Mouse (Mus musculus) hindbrain, embryonic 16.5 days (tissue): ENCODE measurements around the gene Sec24c. TPM values are rescaled to one million over a fixed set of nuclear protein-coding genes. Genes with fewer than 3 reads are reported as not detected.

ENCODE experiments used
- ATAC-seq: fragments of 200-750 bp; cut with Nextera tagmentation; 2 replicates; pipeline ENCODE4 v1.8.0; 2017; ENCODE audit warnings: moderate TSS enrichment, moderate library complexity
- H3K27ac ChIP-seq: fragments of 300-500 bp; sonication (generic); 2 replicates; pipeline ENCODE4 v1.5.1; 2014; ENCODE audit warnings: low read depth, mild to moderate bottlenecking, control low read depth, low read length, moderate library complexity
- H3K27me3 ChIP-seq: fragments of 300-500 bp; sonication (generic); replicated peaks from 2 replicates; pipeline ENCODE4 v1.6.1; 2014; ENCODE audit warnings: low read length; ENCODE audit not compliant: control insufficient read depth, insufficient read depth
- H3K36me3 ChIP-seq: fragments of 300-500 bp; sonication (generic); 2 replicates; pipeline ENCODE4 v1.6.1; 2014; ENCODE audit warnings: mild to moderate bottlenecking, low read length, moderate library complexity, mixed read lengths; ENCODE audit not compliant: control insufficient read depth, insufficient read depth
- H3K4me1 ChIP-seq: fragments of 300-500 bp; sonication (generic); 2 replicates; pipeline ENCODE4 v1.6.1; 2014; ENCODE audit warnings: low read depth, low read length; ENCODE audit not compliant: control insufficient read depth, insufficient read depth
- H3K4me2 ChIP-seq: fragments of 300-500 bp; sonication (generic); 2 replicates; pipeline ENCODE4 v1.6.1; 2014; ENCODE audit warnings: mild to moderate bottlenecking, low read length, control low read depth, moderate library complexity
- H3K4me3 ChIP-seq: fragments of 300-500 bp; sonication (generic); 2 replicates; pipeline ENCODE4 v1.5.1; 2014; ENCODE audit warnings: mild to moderate bottlenecking, low read length, control low read depth, moderate library complexity
- H3K9ac ChIP-seq: fragments of 300-500 bp; sonication (generic); 2 replicates; pipeline ENCODE4 v1.6.1; 2014; ENCODE audit warnings: low read depth, mild to moderate bottlenecking, control low read depth, low read length, moderate library complexity
- H3K9me3 ChIP-seq: fragments of 300-500 bp; sonication (generic); 2 replicates; pipeline ENCODE4 v1.6.1; 2014; ENCODE audit warnings: mild to moderate bottlenecking, low read length, moderate library complexity; ENCODE audit not compliant: control insufficient read depth
- WGBS: fragments of 180-500 bp; shearing (Covaris S2); extraction: QIAGEN DNeasy Blood & Tissue Kit; methylation state at CpG from one replicate; pipeline ENCODE4 v1.1.7; 2014; 5-methylcytosine and 5-hydroxymethylcytosine counted together
- polyA plus RNA-seq: library from polyadenylated mRNA; unstranded; fragments of >200 nt; fragmentation: Nextera tagmentation; extraction: Ambion mirVana; gene quantifications from 2 replicates; pipeline ENCODE4 v1.2.1, GENCODE M21; 2015

The Sec24c gene
- polyA plus RNA-seq, 1 experiment from 2014 or later, result 80.6 TPM

- no peak overlapping the region for H3K9ac ChIP-seq
- ATAC-seq, result no peak
- no peak overlapping the region for H3K4me2 ChIP-seq
- 96% methylated on average over 4 of the region's 4 CpGs for WGBS
- peaks cover 70% of the 10 kb centered on the region for H3K36me3 ChIP-seq
- H3K4me1 ChIP-seq, result no peaks in the 10 kb centered on the region
- no peak overlapping the region for H3K27ac ChIP-seq
- H3K4me3 ChIP-seq, result no peak overlapping the region
- no peaks in the 10 kb centered on the region for H3K27me3 ChIP-seq
- no peaks in the 10 kb centered on the region for H3K9me3 ChIP-seq
These were observed 47.3 kb downstream of the Sec24c start for GRCm38 (mm10) chr14:20721371-20721770.

GRCm38 (mm10) chr14:20723006-20723405 is 48.9 kb downstream of the Sec24c start:
- Histone ChIP-seq H3K4me1 (no peaks in the 10 kb centered on the region), H3K36me3 (peaks cover 64% of the 10 kb centered on the region), H3K4me2 (no peak overlapping the region), H3K9ac (no peak overlapping the region), H3K27ac (no peak overlapping the region), H3K27me3 (no peaks in the 10 kb centered on the region), H3K9me3 (no peaks in the 10 kb centered on the region), H3K4me3 (no peak overlapping the region)
- WGBS, result 88% methylated on average over 12 of the region's 12 CpGs
- no peak for ATAC-seq

GRCm38 (mm10) chr14:20724043-20724442 is 49.9 kb downstream of the Sec24c start:
- Histone ChIP-seq H3K36me3 (peaks cover 63% of the 10 kb centered on the region), H3K9me3 (no peaks in the 10 kb centered on the region), H3K9ac (no peak overlapping the region), H3K27me3 (no peaks in the 10 kb centered on the region), H3K4me3 (no peak overlapping the region), H3K4me1 (no peaks in the 10 kb centered on the region), H3K4me2 (no peak overlapping the region), H3K27ac (no peak overlapping the region)
- WGBS, result 16% methylated on average over 5 of the region's 5 CpGs
- peak; percentile 29 for ATAC-seq

GRCm38 (mm10) chr14:20725660-20726339 is 51.7 kb downstream of the Sec24c start:
- no peak overlapping the region for H3K9ac ChIP-seq
- no peaks in the 10 kb centered on the region for H3K9me3 ChIP-seq
- H3K4me3 ChIP-seq, result no peak overlapping the region
- ATAC-seq, result no peak
- WGBS, result 81% methylated on average over 6 of the region's 6 CpGs
- H3K4me2 ChIP-seq, result no peak overlapping the region
- no peak overlapping the region for H3K27ac ChIP-seq
- H3K27me3 ChIP-seq, result no peaks in the 10 kb centered on the region
- no peaks in the 10 kb centered on the region for H3K4me1 ChIP-seq
- H3K36me3 ChIP-seq, result peaks cover 62% of the 10 kb centered on the region

- no peaks in the 10 kb centered on the region for H3K9me3 ChIP-seq
- WGBS, result 95% methylated on average over 9 of the region's 9 CpGs
- H3K4me3 ChIP-seq, result no peak overlapping the region
- H3K27ac ChIP-seq, result no peak overlapping the region
- H3K36me3 ChIP-seq, result peaks cover 27% of the 10 kb centered on the region
- H3K4me2 ChIP-seq, result no peak overlapping the region
- peaks cover 9% of the 10 kb centered on the region for H3K4me1 ChIP-seq
- no peak overlapping the region for H3K9ac ChIP-seq
- no peaks in the 10 kb centered on the region for H3K27me3 ChIP-seq
- no peak for ATAC-seq
These were observed 55.8 kb downstream of the Sec24c start for GRCm38 (mm10) chr14:20729871-20730270.

GRCm38 (mm10) chr14:20730853-20731602 is 56.9 kb downstream of the Sec24c start:
- peaks cover 25% of the 10 kb centered on the region for H3K36me3 ChIP-seq
- 92% methylated on average over 9 of the region's 9 CpGs for WGBS

GRCm38 (mm10) chr14:20733041-20733951 is 59.2 kb downstream of the Sec24c start:
- H3K4me2 ChIP-seq, result peak overlapping the region; percentile 93
- peak overlapping the region; percentile 88 for H3K9ac ChIP-seq
- no peaks in the 10 kb centered on the region for H3K9me3 ChIP-seq
- peak overlapping the region; percentile 90; the same call in 1 of the 2 replicates for H3K27ac ChIP-seq
- H3K4me1 ChIP-seq, result peaks cover 12% of the 10 kb centered on the region
- peaks cover 22% of the 10 kb centered on the region for H3K36me3 ChIP-seq
- H3K4me3 ChIP-seq, result peak overlapping the region; percentile 78
- no peak; the same call in 1 of the 2 replicates for ATAC-seq
- H3K27me3 ChIP-seq, result no peaks in the 10 kb centered on the region
- 51% methylated on average over 12 of the region's 12 CpGs for WGBS

More at GRCm38 (mm10) chr14:20730853-20731602, 56.9 kb downstream of the Sec24c start:
- H3K4me2 ChIP-seq, result no peak overlapping the region
- no peaks in the 10 kb centered on the region for H3K27me3 ChIP-seq
- H3K4me3 ChIP-seq, result no peak overlapping the region
- no peak overlapping the region for H3K9ac ChIP-seq
- H3K4me1 ChIP-seq, result peaks cover 12% of the 10 kb centered on the region
- no peak overlapping the region for H3K27ac ChIP-seq
- no peaks in the 10 kb centered on the region for H3K9me3 ChIP-seq
- ATAC-seq, result no peak

- ATAC-seq, result peak; percentile 99
- Histone ChIP-seq H3K27me3 (no peaks in the 10 kb centered on the region), H3K9me3 (no peaks in the 10 kb centered on the region), H3K36me3 (peaks cover 18% of the 10 kb centered on the region), H3K4me2 (peak within 1 kb of the TSS; percentile 93), H3K4me3 (peak within 1 kb of the TSS; percentile 78), H3K4me1 (peaks cover 12% of the 10 kb centered on the region), H3K27ac (peak within 1 kb of the TSS; percentile 90), H3K9ac (peak within 1 kb of the TSS; percentile 88)
- under 1% methylated on average over 47 of the region's 81 CpGs for WGBS
These were observed 60.1 kb downstream of the Sec24c start, which contains the start of gene Ndst2 for GRCm38 (mm10) chr14:20733952-20734774. Ndst2 (minus strand) TSS chr14:20734562.
